Mouse (Mus musculus) embryonic facial prominence, embryonic 15.5 days (tissue): ENCODE measurements at regions not wholly inside any gene's neighbourhood (a gene's known extent, or its start where the extent isn't known, plus 50 kb on each side); places are given as distances from the start of the nearest gene placed in this dataset.
"Not testable (repeated sequence)": the region's sequence is repeated elsewhere in the genome, so short reads cannot be mapped to it uniquely, and the experiment has no call there.

ENCODE experiments used
- ATAC-seq: fragments of 200-750 bp; cut with Nextera tagmentation; 2 replicates; pipeline ENCODE4 v1.8.0; 2017; ENCODE audit warnings: low read depth, moderate TSS enrichment; ENCODE audit not compliant: insufficient number of reproducible peaks, low FRiP score, low TSS enrichment
- H3K27ac ChIP-seq: fragments of 300-500 bp; sonication (generic); replicated peaks from 2 replicates; pipeline ENCODE4 v1.5.1; 2015; ENCODE audit warnings: mild to moderate bottlenecking, inconsistent platforms
- H3K27me3 ChIP-seq: fragments of 300-500 bp; sonication (generic); 2 replicates; pipeline ENCODE4 v1.6.1; 2015; ENCODE audit warnings: inconsistent platforms
- H3K36me3 ChIP-seq: fragments of 300-500 bp; sonication (generic); 2 replicates; pipeline ENCODE4 v1.6.1; 2015; ENCODE audit warnings: mild to moderate bottlenecking, inconsistent platforms
- H3K4me1 ChIP-seq: fragments of 300-500 bp; sonication (generic); 2 replicates; pipeline ENCODE4 v1.6.1; 2015; ENCODE audit warnings: inconsistent platforms
- H3K4me2 ChIP-seq: fragments of 300-500 bp; sonication (generic); replicated peaks from 2 replicates; pipeline ENCODE4 v1.6.1; 2015; ENCODE audit warnings: mild to moderate bottlenecking, inconsistent platforms
- H3K4me3 ChIP-seq: fragments of 300-500 bp; sonication (generic); replicated peaks from 2 replicates; pipeline ENCODE4 v1.5.1; 2015; ENCODE audit warnings: mild to moderate bottlenecking, inconsistent platforms
- H3K9ac ChIP-seq: fragments of 300-500 bp; sonication (generic); 2 replicates; pipeline ENCODE4 v1.6.1; 2015; ENCODE audit warnings: inconsistent platforms
- H3K9me3 ChIP-seq: fragments of 300-500 bp; sonication (generic); replicated peaks from 2 replicates; pipeline ENCODE4 v1.6.1; 2016; ENCODE audit warnings: inconsistent platforms
- WGBS: fragments of 180-500 bp; shearing (Covaris S2); methylation state at CpG from one replicate; pipeline ENCODE4 v1.1.7; 2015; 5-methylcytosine and 5-hydroxymethylcytosine counted together

DNA sequence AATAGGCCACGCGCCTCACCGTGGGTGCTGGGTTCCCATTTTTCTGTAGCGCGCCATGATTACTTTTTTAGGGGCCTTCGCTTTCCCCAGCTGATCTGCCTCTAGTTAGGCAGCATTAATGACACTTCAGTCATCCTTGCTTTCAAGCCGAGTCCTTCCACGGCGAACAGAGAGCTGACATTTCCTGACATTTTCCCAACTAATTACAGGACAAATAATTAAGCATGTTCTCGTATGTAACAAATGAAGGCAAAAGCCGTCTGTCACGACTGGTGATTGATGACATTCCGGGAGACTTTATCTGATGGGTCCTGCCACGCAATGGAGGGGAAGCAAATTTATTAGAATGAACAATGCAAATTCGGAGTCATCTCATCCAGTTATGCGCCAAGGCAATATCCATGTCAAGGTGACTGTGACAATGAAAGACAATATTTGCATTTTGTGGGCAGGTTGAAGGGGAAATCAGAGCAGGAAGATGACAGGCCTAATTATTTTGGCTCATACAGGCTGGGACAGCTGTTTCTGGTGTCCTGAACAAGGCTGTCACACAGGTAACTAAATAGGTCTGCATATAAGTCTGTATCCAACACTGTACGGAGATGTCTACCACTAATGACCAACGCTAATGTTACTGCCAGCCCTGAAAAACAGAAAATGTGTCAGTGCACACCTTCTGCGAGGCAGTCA is 326.0 kb upstream of the Irx2 start:
- no peaks in the 10 kb centered on the region for H3K9me3 ChIP-seq
- no peak overlapping the region for H3K9ac ChIP-seq
- no peak overlapping the region for H3K4me3 ChIP-seq
- 74% methylated on average over 19 of the region's 19 CpGs for WGBS
- no peak for ATAC-seq
- H3K36me3 ChIP-seq, result no peaks in the 10 kb centered on the region
- H3K27me3 ChIP-seq, result peaks cover 35% of the 10 kb centered on the region
- H3K4me1 ChIP-seq, result no peaks in the 10 kb centered on the region
- H3K4me2 ChIP-seq, result no peak overlapping the region
- H3K27ac ChIP-seq, result no peak overlapping the region

DNA sequence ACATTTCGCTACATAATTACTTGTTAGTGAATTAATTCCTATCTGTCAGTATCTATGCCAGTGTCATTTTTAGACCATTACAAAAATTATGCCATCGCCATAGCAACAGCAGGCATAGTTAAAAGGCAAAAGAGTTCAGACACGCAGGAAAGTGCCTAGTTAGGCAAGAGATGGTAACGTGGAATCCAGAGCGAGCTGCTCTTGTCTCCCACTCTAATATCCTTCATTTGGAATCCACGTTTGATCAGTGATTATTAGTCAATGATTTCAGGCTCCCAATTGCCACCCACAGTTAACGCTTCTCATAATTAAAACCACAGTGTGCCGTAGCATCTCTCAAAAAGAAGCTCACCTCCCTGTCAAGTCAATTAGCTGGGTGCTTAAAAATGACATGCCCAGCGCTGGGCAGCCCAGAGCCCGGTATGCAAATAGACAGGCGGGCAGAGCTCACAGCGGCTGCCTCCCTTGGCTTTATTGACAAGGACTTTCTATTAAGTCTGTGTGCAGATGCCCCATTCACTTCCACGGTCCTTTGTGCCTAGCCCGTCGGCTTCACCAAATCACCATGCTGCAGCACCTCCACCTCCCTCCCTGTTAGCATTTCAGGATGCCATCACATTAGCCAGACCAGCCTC is 325.4 kb upstream of the Irx2 start:
- no peak for ATAC-seq
- Histone ChIP-seq H3K4me3 (no peak overlapping the region), H3K36me3 (no peaks in the 10 kb centered on the region), H3K4me2 (no peak overlapping the region), H3K27me3 (peaks cover 33% of the 10 kb centered on the region), H3K9me3 (no peaks in the 10 kb centered on the region), H3K9ac (no peak overlapping the region), H3K4me1 (no peaks in the 10 kb centered on the region), H3K27ac (no peak overlapping the region)
- 63% methylated on average over 15 of the region's 15 CpGs for WGBS

DNA sequence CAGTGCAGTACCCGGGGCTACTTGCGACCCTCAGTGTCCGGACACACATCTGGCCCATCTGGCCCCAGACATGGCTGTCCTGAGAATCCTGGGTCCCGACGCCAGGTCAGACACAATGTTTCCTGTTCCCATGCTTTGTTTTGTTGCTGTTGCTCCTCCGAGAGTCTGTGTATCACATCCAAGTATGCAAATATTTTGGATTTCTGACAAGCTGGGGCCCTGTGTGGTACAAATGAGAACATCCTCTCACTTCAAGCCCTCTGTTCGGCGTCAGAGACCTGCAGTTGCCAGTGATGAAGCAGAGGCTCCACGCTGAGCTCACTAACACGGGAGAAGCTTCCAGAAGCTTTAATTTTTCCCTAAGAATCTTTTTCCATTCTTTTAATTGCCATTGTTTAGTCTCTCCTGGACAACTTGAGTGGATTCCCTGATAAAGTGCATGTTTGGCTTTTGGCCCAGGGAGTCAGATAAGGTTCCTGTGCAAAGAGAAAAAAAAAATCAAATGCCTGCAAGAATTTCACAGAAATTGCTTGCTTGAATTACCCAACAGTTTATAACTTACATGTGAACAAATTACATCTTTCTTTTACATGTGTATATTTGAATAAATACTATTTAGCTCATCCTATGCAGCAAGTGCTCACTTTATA is 304.5 kb upstream of the Irx2 start:
- Histone ChIP-seq H3K27ac (no peak overlapping the region), H3K36me3 (no peaks in the 10 kb centered on the region), H3K4me2 (no peak overlapping the region), H3K9me3 (no peaks in the 10 kb centered on the region), H3K4me1 (no peaks in the 10 kb centered on the region), H3K4me3 (no peak overlapping the region), H3K9ac (no peak overlapping the region), H3K27me3 (no peaks in the 10 kb centered on the region)
- ATAC-seq, result no peak
- 43% methylated on average over 10 of the region's 10 CpGs for WGBS

DNA sequence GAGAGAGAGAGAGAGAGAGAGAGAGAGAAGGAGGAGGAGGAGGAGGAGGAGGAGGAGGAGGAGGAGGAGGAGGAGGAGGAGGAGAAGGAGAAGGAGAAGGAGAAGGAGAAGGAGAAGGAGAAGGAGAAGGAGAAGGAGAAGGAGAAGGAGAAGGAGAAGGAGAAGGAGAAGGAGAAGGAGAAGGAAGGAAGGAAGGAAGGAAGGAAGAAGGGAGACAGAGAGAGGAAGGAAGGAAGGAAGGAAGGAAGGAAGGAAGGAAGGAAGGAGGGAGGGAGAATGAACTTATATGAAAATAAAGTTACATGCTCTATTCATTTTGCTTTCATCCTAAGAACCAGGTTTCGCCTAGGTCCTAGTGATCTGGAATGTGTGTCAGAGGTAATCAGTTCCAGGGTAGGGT is 302.4 kb upstream of the Irx2 start:
- not testable (repeated sequence) for H3K9ac ChIP-seq, H3K27me3 ChIP-seq, H3K27ac ChIP-seq, H3K4me2 ChIP-seq, H3K4me3 ChIP-seq, ATAC-seq, H3K36me3 ChIP-seq, H3K4me1 ChIP-seq, H3K9me3 ChIP-seq
- 63% methylated on average over 1 of the region's 1 CpGs for WGBS

DNA sequence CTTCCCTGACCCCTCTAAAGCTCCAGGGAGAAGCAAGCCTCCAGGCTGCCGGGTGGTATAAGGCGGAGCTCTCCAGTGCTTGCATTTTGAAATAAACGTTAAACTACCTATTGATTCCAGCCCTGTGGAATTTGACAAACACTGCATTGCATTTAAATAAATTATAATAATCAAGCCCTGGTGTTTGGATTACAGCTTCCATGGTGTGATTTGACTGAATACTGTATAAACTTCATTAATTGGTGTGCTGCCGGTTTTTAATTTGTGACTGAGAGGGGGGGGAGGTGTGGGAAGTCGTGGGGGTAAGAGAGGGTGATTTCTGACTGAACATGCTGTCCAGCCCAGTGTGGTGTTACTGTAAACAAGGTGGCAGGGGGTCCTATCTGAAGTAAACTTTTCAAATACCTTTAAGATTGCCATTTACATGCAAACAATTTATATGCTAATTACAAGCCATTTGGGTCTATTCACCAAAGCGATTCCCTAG is 282.9 kb upstream of the Irx2 start:
- no peak for ATAC-seq
- H3K27ac ChIP-seq, result no peak overlapping the region
- WGBS, result 14% methylated on average over 6 of the region's 6 CpGs
- no peak overlapping the region for H3K4me3 ChIP-seq
- peaks cover 5% of the 10 kb centered on the region; the same call in 1 of the 2 replicates for H3K27me3 ChIP-seq
- H3K36me3 ChIP-seq, result no peaks in the 10 kb centered on the region
- no peaks in the 10 kb centered on the region for H3K4me1 ChIP-seq
- H3K9me3 ChIP-seq, result no peaks in the 10 kb centered on the region
- H3K4me2 ChIP-seq, result no peak overlapping the region
- no peak overlapping the region for H3K9ac ChIP-seq

DNA sequence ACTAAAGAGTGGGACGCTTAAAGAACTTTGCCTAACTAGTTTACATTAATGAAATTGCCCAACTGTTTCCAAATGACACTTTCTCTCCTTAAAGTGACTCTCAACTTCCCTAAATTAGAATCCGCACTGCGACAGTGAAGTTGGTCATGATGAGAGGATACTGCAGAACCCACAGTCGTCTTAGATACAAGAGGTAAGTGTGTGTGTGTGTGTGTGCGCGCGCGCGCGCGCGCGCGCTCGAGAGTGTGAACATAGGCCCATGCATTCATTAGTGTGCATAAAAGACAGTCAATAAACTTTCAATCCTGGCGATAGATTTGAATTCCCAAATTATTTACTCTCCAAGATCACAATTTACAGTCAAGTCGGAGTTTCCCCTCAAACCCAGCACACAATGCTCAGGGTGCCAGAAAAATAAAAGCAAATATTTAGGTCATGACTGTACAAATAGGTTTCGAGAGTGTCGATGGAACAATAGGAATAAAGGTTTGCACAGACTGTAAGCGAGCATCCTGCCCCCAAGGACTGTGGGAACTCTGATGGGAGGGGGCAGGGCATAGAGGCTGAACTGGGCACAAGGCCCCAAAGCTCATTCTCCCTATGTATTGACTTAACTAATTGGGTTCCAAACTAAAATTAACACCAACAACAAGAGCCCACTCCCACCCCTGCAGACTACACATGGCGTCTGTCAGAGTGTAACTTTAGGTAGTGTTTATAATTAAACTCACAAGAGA is 282.2 kb upstream of the Irx2 start:
- ATAC-seq, result no peak
- Histone ChIP-seq H3K27ac (no peak overlapping the region), H3K27me3 (peaks cover 5% of the 10 kb centered on the region; the same call in 1 of the 2 replicates), H3K9ac (no peak overlapping the region), H3K4me1 (no peaks in the 10 kb centered on the region), H3K36me3 (no peaks in the 10 kb centered on the region), H3K4me2 (no peak overlapping the region), H3K9me3 (no peaks in the 10 kb centered on the region), H3K4me3 (no peak overlapping the region)
- WGBS, result 42% methylated on average over 21 of the region's 21 CpGs

DNA sequence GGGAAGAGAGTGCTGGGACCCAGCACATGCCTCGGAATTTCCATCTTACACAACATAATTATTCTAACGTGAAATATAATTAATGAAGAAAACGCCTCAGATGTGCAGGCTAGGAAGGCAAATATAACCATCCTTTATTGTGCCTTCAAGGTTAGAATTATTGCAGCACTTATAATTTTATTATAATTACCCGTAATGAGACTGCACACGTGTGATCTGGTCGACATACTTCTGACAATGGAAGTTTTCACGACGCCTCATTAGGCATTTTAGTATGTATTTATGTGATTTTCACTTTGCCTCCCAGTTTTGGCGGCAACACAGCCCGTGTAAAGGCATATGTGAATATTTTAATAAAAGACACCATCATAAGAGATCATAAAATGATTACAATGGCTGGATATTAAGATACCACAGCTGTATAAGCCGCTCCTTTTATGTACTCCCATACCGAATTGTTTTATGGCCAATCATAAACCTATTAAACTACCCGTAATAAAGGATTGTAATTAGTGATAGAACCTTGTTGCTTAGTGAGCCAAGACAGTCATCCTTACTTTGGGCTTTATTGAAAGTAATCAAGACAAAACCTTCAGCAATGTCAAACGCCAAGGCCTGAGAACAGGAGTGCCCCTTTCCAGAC is 281.6 kb upstream of the Irx2 start:
- Histone ChIP-seq H3K4me2 (no peak overlapping the region), H3K4me1 (no peaks in the 10 kb centered on the region), H3K9ac (no peak overlapping the region), H3K27ac (no peak overlapping the region), H3K9me3 (no peaks in the 10 kb centered on the region), H3K27me3 (peaks cover 5% of the 10 kb centered on the region; the same call in 1 of the 2 replicates), H3K4me3 (no peak overlapping the region), H3K36me3 (no peaks in the 10 kb centered on the region)
- ATAC-seq, result no peak
- 82% methylated on average over 14 of the region's 14 CpGs for WGBS

DNA sequence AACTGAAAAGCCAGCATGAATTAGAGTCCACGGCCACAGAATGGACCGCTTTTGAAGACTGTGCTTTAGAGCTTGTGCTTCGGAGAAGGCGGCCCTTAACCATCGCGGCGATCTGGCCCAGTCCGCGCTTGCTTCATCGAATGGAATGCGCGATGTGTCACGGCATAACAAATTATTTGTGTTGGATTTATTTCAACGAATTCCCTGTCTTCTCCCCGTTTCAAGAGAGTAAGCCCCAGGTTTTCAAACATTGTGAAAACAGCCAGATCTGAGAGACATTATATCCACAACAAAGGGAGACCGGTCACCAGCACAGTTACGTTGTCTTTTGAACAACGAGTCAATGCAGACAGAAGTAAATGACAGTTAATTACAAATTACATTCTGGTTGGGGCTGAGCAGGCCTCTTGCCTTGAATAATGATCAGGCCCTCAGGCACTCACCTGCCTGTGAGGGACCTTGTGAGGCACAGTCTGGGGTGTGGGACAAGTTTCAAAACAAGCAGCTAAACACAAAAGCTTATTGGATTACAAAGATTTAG is 275.9 kb upstream of the Irx2 start:
- Histone ChIP-seq H3K4me2 (no peak overlapping the region; the same call in 1 of the 2 replicates), H3K9ac (no peak overlapping the region), H3K27me3 (no peaks in the 10 kb centered on the region), H3K4me1 (no peaks in the 10 kb centered on the region), H3K4me3 (no peak overlapping the region), H3K9me3 (no peaks in the 10 kb centered on the region), H3K27ac (no peak overlapping the region), H3K36me3 (no peaks in the 10 kb centered on the region)
- WGBS, result 30% methylated on average over 18 of the region's 18 CpGs
- no peak for ATAC-seq

DNA sequence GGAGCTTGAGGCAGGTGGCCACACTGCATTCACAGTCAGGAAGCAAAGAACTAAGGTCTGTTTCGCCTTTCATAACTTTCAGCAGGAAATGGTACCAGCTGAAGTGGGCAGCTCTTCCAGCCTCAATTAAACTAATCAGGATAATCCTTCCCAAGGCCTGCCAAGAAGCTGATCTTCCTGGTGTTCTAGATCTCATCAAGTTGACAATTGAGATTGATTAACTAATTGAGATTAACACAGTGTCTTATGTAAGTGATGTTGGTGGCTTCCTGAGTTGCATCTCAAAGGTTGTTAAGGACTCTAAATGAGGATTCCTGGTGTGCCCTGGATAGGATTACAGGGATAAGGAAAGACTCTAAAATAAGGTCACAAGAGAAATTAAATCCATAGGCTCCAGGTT is 273.3 kb upstream of the Irx2 start:
- Histone ChIP-seq H3K4me1 (no peaks in the 10 kb centered on the region), H3K9ac (no peak overlapping the region), H3K4me3 (no peak overlapping the region), H3K27me3 (peaks cover 6% of the 10 kb centered on the region; the same call in 1 of the 2 replicates), H3K36me3 (no peaks in the 10 kb centered on the region), H3K4me2 (no peak overlapping the region), H3K9me3 (no peaks in the 10 kb centered on the region), H3K27ac (no peak overlapping the region)
- no peak for ATAC-seq
- WGBS, result 74% methylated on average over 1 of the region's 1 CpGs

DNA sequence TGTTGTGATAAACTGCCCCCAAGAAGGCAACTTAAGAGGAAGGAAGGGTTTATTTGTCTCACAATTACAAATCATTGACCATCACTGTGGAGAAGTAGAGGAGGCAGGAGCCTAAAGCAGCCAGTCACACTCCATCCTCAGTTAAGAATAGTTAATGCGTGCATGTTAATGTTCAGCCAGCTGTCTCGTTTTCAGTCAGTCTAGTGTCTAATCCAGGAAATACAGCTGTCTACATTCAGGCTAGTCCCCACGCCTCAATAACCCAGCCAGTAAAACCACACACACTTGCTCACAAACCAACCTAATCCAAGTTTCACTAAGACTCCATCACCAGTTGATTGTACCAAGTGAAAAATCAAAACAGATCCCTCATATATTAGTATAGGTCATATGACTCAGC is 272.8 kb upstream of the Irx2 start:
- H3K27me3 ChIP-seq, result peaks cover 6% of the 10 kb centered on the region; the same call in 1 of the 2 replicates
- H3K9ac ChIP-seq, result no peak overlapping the region
- ATAC-seq, result no peak
- H3K9me3 ChIP-seq, result no peaks in the 10 kb centered on the region
- no peaks in the 10 kb centered on the region for H3K36me3 ChIP-seq
- no peak overlapping the region for H3K4me2 ChIP-seq
- H3K4me1 ChIP-seq, result no peaks in the 10 kb centered on the region
- no peak overlapping the region for H3K4me3 ChIP-seq
- no peak overlapping the region for H3K27ac ChIP-seq
- 65% methylated on average over 3 of the region's 3 CpGs for WGBS
